Mouse (Mus musculus): ENCODE measurements at regions not wholly inside any gene's neighbourhood (a gene's known extent, or its start where the extent isn't known, plus 50 kb on each side); places are given as distances from the start of the nearest gene placed in this dataset.

DNA sequence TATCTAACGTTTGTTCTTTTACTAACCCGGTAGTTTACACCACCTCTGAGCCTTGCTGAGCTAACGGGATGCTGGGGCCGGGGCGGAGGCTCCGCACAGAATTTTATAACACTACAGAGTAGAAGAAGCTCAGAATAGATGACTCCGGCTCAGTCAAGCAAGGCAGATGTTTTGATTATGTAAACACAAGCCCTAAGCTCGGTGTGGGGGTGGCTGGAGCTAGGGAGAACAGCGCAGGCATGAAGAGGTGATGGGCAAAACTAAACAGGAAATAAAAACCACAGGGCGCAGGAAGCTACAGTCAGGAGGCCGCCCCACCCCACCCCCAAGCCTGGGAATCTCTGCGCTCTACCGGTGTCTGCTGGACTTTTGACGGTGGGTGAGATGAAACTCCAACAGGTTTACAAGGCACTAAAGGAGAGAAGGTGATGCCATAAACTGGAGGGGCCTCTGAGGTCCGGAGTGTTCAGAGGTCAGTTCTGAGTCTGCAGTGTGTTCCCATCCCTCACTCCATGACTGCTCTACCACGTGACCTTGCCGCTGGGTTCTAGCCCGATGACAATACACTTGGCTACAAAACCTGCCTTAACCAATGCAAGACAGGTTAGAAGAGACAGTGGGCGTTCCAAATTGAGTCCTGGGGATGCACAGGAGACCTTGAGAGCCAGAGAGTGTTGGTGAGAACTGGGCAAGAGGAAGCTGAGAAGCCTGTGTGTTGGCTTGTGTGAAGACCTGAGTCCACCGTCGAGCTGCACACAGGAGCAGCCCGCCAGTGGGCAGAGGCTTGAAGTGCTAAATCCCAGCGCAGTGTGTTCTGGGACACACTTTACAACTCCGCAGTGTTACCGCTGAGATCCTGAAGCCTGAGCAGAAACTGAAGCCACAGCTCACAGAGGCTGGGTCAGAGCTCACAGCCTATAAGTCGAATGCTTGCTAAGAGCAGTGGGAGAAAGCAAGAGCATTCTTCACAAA is 141.9 kb downstream of the Ptpru start:
- H3K9me3 ChIP-seq (replicated peaks; ENCODE audit: control insufficient read depth, insufficient read depth, low read length, poor library complexity, severe bottlenecking) = no peaks in the 10 kb centered on the region
- no peaks in the 10 kb centered on the region for H3K4me1 ChIP-seq (ENCODE audit: control insufficient read depth, insufficient read depth, low read length)
- H3K9ac ChIP-seq (ENCODE audit: low read depth, poor library complexity, severe bottlenecking) = no peak overlapping the region
- no peak for TF ChIP-seq POLR2A (IDR thresholded peaks at IDR 0.05; ENCODE audit: insufficient read depth, low read length)
- TF ChIP-seq EP300 (IDR thresholded peaks at IDR 0.05; ENCODE audit: insufficient read depth, low read depth, low read length) = no peak
- TF ChIP-seq CTCF (IDR thresholded peaks at IDR 0.05; ENCODE audit: low read depth, low read length) = no peak
- no peaks in the 10 kb centered on the region for H3K27me3 ChIP-seq (ENCODE audit: control insufficient read depth, insufficient read depth, low read length, poor library complexity, severe bottlenecking)
- H3K4me3 ChIP-seq (ENCODE audit: low read depth, low read length) = no peak overlapping the region
- H3K27ac ChIP-seq (ENCODE audit: insufficient read depth, low read length) = no peak overlapping the region
- H3K36me3 ChIP-seq (ENCODE audit: control insufficient read depth, insufficient read depth, low read length, poor library complexity, severe bottlenecking) = no peaks in the 10 kb centered on the region

All from ES-Bruce4 (cell line).